Mouse (Mus musculus) mature B cell (primary cell): ENCODE measurements around the gene B3gnt2.

Source experiments
- in situ Hi-C: fragments of 300-500 bp; cut with MboI; formaldehyde crosslinking; loops from 2 replicates; pipeline ENCODE4 v1.14.3; 2019

B3gnt2 gene

DNA sequence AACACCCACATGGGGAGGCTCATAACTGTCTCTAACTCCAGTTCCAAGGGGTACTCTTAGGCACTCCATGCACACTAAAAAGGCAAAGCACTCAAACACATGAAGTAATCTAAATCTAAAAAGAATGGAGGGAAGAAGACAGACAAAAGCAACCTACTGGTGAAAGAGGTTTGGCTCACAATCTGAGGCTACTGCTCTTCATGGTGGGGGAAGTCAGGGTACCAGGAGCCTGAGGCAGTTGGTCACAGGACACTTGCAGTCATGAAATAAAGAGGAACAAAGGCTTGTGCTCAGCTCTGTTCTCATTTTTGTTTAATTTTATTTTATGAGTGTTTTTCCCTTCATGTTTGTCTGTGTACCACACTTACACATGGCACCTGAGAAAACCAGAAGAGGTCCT is 45.6 kb downstream of the B3gnt2 start:
- in situ Hi-C loops: no loop called here

DNA sequence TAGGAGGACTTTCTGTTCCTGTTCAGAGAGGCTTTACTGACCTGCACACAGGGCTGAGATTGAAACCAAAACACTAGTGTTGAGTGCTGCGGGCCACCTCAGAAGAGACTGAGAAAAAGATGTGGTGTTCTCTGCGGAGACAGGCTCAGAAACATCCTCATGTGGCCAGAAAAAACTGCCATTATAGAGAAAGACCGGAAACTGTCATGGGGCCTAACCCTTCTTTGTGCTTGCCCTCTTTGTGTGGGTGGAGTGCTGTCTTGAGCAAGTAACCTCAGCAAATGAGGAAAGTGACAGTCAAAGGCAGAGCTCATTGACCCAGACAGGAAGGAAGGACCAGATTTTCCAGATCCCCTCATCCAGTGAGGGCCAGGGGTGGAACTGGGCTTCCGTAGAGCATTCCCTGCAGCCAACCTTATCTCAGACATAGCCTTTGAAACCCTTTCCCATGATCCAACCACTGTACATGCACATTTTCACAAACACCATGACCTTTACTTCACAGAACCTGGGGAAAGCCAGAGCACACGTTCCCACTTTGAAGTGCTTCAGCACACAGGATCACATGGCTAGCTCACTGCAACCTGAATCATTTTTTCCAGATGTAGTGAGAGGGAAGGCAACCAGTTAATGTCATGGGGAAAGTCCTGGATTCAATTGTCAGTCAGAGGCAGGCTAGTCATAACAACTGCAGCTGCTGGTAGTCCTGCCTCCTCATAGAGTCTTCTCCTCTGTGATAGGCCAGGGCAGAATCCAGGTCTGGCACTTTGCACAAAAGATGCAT is 46.6 kb downstream of the B3gnt2 start:
- in situ Hi-C loops: no loop called here

GRCm38 (mm10) chr11:22813427-22813826 is 47.3 kb downstream of the B3gnt2 start:
- in situ Hi-C loops: no loop called here

- in situ Hi-C loops: no loop called here
Measured at GRCm38 (mm10) chr11:22811413-22811812, 49.3 kb downstream of the B3gnt2 start.

GRCm38 (mm10) chr11:22809465-22810096 is 51.2 kb downstream of the B3gnt2 start:
- in situ Hi-C loops: no loop called here

DNA sequence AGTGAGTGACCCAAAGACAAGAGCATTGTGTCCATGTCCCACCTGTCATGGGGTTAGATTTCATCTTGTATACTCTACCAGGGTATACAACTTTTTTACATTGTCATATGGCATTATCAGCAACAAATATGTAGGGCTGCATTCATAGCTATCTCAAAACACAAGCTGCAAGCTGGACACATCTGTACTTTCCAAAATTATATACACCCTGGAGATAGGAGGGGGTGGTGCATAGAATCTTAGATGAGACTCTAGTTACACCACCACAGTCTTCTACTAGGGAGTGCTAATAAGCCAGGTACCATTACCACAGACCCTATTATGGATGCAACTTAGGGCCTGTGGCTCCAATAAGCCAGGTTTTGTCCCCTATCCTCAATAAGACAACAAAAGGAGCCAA is 52.7 kb downstream of the B3gnt2 start:
- in situ Hi-C loops: no loop called here

DNA sequence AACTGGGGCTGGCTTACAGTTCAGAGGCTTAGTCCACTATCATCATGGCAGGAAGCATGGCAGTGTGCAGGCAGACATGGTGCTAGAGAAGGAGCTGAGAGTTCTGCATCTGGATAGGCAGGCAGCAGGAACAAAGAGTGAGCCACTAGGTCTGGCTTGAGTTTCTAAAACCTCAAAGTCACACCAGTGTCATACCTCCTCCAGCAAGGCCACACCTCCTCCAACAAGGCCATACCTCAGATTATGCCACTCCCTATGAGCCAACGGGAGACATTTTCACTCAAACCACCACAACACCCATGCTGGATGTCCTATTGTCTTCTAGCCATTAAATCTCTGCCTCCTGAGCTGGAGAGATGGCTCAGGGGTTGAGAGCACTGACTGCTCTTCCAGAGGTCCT is 55.6 kb downstream of the B3gnt2 start:
- in situ Hi-C loops: no loop called here

DNA sequence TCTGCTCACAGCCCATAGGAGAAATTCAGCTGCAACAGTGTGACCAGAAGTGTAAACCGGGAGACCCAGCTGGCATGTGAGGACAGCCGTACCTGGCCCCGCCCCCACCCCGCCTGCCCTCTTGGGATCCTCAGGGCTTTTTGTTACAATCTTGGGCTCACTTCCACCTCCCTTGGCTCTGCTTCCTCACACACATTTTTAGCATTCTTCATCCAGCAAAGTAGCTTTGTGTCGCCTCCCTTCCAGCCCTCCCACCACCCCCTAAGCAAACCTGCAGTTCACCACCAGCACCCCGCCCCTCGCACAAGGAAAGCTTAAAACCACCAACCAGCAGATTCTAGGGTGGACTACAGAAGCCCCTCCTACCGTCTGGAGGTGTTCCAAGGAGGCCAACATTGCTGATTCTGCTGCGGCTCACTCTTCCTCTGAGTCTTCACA is 60.8 kb downstream of the B3gnt2 start:
- in situ Hi-C loops: no loop called here

DNA sequence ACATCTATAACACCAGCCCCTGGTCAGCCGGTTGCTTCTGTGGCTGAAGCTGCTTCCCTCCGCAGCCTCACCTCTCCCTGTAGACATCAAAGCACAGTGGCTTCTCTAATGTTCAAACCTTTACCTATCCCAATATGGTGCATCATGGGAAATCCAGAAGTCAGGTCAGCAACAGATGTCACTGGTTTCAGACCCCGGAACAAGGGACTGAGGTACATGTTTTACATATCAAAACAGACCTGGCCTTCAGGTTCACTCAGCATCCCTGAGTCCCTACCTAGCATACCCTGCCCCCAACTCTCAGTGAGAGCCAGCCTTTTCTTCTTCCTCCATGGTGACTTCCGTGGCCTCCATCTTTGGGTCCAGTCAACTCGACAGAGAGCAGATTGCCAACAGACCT is 61.8 kb downstream of the B3gnt2 start:
- in situ Hi-C loops: no loop called here

- in situ Hi-C loops: no loop called here
Measured at GRCm38 (mm10) chr11:22794734-22795133, 66.0 kb downstream of the B3gnt2 start.

DNA sequence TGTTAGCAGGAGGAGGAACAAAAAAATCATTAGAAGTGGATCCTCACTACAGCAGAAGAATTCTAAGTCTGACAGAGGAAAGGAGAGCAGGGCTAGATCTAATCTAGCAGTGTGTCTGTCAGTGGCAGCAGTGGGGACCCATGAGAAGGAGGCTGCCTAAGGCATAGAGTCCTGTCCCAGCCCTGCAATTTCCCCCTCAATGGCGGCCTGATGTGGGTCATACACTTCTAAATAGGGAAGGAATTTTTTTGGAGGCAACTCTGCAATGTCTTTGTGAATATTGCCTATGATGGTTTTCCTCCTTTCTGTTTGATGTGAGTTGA is 66.9 kb downstream of the B3gnt2 start:
- in situ Hi-C loops: no loop called here

- in situ Hi-C loops: no loop called here
Measured at GRCm38 (mm10) chr11:22793176-22793880, 67.4 kb downstream of the B3gnt2 start.

DNA sequence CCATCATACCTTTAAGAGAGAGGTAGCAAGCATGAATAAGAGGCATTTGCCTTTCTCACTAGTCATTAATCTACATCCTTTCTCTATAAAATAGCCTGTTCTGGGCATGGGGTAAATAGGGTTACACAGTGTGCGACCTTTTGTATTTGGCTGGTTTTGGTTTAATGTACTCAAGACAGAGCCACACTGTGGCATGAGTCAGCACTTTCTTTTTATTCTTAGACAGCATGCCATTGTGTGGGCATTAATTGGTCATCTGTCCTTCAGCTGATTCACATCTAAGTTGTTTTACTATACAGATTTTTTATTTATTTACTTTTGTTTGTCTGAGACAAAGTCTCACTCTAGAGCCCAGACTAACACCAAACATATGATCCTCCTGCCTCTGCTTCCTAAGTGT is 68.6 kb downstream of the B3gnt2 start:
- in situ Hi-C loops: no loop called here

DNA sequence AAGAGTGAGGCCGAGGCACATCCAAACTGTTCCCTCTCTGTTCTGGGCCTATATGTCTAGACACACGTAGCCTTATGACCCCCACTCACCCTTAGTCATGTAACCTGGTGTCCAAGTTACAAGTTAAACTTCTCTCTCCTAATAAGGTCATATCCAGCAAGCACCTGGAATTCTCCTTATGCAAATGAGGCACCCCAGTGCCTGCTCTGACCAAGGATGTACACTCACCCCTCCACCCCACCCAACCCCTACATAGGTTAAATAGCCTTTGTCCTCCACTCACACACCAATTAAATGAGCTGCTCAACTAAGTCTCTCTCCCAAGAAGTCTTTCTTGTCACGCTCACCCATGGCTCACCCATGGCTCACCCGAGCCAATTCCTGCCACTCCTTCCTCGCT is 69.0 kb downstream of the B3gnt2 start:
- in situ Hi-C loops: no loop called here

DNA sequence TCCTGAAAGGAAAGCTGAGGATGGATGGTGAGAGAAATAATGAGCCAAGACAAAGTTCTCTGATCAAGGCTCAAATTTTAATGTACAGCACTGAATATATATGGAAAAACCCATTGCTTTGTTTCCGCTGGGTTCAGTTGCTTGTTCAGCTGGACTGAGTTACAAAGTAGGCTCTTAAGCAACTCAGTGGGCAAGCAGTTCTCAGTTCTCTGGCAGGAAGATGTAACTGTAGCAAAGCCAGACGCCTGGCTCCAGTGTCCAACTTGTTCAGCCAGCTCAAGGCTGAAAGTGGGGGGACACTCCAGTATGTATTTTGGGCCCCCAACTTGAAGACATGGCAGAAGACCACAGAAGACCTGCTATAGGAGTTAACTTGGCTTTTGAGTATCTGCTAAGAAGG is 72.9 kb downstream of the B3gnt2 start:
- in situ Hi-C loops: no loop called here

- in situ Hi-C loops: no loop called here
Measured at GRCm38 (mm10) chr11:22784477-22784876, 76.3 kb downstream of the B3gnt2 start.

DNA sequence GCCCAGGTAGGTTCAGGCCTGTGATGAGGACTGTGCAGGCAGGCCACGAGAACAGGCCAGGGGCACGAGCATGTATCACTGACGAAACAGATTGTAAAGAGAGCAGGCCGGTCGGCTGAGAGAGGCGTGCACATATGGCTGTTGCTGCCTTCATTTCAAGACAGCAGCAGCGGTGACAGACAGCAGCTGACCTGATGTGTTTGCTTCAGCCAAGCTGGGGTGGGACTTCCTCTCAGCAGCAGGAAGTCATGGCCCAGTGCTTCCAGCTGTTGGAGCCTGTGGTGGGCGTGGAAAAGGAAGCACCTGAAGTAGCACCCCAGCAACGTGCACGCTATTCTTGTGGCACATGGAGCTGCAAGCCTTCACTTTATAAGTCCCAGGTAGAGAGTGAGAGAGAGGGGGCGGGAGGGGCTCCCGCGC is 78.0 kb downstream of the B3gnt2 start:
- in situ Hi-C loops: no loop called here

GRCm38 (mm10) chr11:22781190-22781589 is 79.6 kb downstream of the B3gnt2 start:
- in situ Hi-C loops: no loop called here

DNA sequence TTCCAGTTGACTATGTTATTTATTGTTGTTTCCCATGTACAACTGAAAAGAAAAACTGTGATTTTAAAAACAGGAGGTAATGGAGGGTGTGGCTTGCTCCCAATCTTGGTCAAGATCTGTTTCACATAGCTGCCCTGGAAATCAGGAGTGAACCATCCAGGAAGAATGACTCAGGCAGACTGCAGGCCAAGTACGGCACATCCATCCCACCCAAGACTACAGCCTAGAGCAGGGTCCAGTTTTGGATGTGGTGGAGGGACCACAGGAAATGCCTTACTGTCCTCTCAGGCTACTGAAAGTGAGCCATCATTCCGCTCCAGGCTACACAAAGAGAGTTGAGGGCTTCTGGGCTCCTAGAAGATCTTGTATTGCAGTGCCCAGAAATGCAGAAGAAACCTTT is 80.0 kb downstream of the B3gnt2 start:
- in situ Hi-C loops: no loop called here

- in situ Hi-C loops: no loop called here
Measured at GRCm38 (mm10) chr11:22779821-22780551, 80.8 kb downstream of the B3gnt2 start.

DNA sequence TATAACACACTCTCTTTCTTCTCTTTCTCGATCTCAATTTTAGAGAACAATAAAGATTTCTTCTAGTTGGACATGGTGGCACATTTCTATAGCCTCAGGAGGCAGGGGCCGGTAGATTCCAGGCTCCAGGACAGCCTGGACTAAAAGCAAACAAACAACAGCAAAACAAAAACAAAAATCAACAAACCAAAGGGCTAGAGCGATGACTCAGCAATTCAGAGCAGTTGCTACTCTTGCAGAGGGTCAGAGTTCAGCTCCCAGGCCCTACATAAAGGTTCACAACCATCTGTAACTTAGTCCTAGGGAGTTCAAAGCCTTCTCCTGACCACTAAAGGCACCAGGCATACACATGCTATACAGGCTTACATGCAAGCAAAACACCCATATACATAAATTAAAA is 82.2 kb downstream of the B3gnt2 start:
- in situ Hi-C loops: no loop called here

GRCm38 (mm10) chr11:22777531-22777930 is 83.2 kb downstream of the B3gnt2 start:
- in situ Hi-C loops: no loop called here
